Mouse (Mus musculus) urinary bladder, postnatal 4 days (tissue): ENCODE results near the gene Fgfr3.
A peak's percentile ranks its signal among the peaks of the same experiment; 100 is the strongest.

Source experiments
- DNase-seq, 2 experiments: peaks; one replicate each; pipeline ENCODE4 v3.0.0; 2021 to 2022; ENCODE audit warnings: low spot score in 2 of 2

Fgfr3 gene

DNA sequence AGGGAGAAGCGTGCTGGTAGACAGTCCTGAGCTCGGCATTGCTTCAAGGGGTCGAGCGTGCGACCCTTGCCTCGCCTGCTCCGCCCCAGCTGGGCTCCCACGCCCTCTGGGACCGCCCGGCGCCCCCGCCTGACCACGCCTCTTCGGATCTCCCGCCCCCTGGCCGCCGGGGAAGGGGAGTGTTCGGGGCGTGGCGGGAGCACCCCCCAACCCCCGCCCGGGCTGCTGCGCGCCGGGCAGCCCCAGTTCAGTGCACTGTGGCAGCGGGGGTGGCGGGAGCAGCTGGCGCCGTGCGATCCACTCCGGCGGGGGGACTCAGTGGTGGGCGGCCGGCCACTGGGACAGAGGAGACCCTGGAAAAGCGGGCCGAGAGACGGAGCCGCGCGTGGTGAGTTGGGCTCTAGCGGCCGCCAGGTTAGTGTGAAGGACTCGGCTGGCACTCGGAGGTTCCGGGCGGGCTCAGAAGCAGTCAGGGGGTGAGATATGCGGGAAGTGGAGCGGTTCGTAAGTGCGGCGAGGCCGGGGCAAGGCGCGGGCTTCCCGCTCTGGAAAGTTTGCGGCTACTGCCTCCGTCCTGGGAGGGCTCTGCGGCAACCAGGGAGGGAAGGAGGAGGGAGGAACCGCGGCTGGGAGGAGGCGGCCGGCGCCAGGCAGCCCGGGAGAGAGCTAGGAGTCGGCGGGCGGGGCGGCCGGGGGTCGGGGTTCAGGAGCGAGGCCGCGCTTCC lies at the start of gene Fgfr3:
Gene Fgfr3 (plus strand): TSS at position 134 of the 725 bp plus-strand sequence.
- DNase-seq = peak; percentile 69 to 71

DNA sequence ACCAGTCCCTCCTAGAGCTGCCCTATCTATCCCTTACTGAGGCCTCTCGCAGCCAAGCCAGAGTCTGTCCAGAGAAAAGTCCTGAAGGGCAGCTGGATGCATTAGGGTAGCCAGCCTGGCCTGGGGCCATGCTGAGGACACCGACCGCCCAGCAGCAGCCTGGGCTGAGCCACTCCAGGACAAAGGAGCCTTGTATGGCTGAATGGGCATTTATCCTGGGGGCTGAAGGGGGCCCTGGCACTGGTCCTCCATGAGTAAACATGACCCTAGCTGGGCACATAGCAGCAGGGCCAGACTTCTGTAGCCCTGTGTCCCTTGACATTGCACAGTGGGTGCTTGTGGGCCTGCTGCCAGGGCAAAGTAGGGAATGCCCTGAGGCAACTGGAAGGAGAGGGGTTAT lies 47.0 kb upstream of the Fgfr3 start:
- no peak for DNase-seq

DNA sequence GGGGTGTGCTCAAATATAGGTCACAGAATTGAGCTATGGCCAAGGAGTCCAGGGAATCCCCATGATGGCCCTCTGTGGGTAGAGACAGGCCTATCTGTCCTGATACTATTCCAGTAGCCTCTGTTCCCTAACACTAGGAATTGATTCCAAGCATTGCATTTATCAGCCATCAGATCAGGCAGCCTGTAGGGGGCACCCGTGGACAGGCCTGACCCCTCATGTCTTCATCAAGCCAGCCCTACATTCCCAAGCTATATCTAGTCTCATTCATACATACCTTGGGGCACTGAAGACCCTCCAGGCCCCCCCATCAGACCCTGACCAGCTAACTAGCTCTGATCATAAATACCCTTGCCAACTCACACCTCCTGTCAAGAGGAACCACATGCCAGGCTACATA lies 45.5 kb upstream of the Fgfr3 start:
- peak in 1 of 2 experiments; percentile 69 for DNase-seq

DNA sequence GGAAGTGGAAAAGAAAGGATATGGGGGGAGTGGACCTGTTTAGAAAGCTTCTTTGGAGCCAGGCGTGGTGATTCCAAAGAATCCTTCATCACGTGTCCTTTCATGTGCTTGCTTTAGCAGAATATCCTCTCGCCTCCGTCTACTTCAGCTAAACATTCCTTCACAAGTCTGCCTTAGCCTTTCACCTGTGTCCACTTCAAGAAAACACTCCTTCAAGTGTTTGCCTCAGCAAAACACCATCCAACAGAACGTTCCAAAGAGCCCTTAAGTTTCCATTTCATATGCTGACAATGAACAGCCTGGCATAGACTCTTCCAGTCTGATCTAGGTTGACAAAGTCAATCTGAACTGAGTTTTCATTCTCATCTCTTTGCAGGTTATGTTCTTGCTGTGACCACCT lies 43.2 kb upstream of the Fgfr3 start:
- no peak for DNase-seq

DNA sequence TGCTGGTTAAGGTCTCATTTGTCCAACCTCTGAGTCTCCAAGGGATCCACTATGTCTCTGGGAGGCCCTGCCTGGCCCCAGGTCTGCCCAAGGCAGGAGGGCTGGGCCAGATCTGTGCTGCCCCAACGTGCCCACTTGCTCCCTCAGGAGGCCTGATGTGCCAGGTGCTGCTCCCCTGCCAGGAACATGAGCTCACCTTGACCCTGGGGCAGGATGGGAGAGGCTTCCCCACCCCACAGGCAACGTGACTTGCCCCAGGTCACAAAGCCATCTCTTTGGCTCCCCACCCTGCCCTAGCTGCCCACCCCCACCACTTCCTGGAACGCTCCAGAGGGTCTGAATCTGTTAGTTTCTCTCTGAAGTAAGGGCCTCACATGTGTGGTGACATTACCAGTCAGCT lies 40.4 kb upstream of the Fgfr3 start:
- no peak for DNase-seq

DNA sequence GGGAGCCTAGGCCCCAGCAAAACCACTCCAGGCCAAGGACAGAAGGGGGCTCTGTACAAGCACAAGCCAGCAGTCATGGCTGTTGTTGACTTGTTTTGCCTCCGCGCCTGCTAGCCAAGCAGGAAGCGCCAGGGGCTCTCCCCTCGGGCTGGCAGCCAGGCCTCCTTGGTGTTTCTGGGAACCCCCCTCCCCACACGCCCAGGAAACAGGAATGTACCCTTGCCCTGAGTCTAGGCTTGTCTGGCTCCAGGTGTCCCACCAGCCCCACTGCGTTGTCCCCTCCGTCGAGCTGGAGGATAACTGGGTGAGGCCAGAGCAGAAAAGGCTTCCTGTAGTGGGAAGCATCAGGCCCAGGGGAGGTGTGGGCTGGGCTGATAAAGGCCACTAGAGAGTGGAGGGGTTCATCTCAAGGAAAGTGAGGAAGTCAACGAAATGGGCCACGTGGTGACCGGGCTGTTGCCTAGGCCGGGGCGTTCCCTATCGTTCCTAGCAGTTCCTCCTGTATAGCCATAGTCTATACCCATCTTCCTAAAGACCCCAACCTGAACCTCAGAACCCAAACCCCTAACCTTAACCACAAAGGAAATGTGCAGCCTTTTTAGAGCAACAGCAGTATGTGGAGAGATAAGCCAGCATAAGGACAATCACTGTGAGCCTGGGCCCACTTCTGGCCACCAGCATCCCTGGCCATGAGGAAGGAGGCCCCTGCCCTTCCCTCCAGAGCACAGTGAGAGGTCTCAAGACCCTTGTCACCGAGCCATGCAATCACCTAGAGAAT lies 39.7 kb upstream of the Fgfr3 start:
- DNase-seq = no peak

DNA sequence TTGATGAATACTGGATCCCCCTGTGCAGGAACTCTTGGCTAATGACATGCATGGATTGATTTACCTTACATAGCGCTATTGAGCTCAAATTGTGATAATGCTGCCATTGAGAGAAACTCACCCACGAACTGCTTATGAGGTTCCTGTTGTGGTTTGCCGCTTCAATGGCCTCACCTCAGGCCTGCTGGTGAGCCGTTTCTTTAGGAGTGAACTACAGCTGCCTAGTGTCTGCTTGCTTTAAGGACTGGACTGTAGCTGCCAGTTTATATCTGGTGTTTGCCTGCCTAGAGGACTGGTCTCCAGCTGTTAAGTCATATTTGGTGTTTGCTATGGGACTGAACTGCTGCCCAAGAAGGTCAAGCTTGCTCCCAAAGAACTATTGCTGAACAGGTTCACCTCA lies 38.5 kb upstream of the Fgfr3 start:
- DNase-seq = no peak

DNA sequence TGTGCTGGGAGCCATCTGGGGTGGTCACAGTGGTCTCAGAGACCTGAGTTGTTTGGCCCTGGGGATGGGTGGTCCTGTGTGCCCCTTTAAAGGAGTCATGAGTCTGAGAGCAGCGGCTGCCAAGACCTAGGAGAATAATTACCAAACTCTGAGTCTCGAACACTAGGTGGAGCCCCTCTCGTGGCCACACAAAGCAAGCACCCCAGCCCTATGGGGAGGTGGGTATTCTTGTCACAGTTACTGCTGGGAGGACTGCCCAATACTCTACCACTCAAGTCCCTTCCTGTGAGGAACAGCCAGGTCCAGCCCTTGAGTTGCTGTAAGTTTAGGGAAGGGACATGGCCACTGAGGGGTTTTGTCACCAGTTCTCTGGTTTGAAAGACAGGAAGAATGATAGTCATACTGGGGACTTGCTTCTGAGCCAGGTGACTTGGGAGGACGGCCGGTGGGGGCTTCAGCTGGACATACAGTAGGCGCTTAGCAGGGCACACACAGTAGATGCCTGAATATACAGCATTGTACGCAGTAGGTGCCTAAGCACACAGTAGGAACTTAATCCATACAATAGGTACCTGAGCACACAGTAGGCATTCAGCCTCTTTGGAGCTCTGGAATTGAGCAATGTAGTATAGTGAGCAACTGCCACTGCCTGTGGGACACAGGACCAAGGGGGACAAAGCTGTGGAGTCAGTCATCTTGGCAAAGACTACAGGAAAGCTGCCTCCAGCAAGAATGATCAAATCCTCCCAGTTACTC lies 37.4 kb upstream of the Fgfr3 start:
- DNase-seq = no peak

DNA sequence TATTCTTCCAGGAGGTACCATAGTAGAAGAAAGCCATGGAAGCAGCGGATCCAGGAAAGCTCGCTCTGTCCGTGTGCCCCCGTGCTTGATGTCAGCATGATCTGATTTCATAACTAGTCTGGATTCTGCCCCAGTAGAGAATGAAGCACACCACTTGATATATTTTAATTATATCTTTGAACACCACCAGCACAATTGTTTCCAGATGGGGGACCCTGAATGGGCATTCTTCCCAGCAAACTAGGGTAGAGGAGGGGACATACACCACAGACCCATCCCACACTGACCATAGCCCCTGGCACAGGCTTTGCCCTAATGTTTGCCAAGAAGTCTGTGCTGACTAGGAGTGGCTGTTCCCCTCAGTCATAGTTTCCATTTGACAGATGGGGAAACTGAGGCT lies 36.5 kb upstream of the Fgfr3 start:
- no peak for DNase-seq

DNA sequence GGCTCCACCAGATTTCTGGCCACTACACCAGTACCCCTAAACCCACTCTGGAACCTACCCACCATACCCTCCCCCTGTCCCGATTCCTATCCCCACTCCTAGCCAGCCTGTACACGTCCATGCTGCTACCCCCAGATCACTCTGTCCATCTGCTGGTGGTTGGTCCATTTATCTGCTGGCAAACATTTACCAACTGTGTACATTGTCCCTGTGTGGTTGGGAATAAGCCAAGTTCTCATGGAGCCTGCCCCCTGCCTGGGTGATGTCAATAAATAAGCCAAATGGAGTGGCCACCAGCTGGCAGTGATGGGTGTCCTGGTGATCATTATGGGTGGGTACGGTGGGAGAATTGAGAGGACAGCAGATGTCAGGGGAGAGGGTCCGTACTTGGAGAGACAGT lies 34.3 kb upstream of the Fgfr3 start:
- no peak for DNase-seq

DNA sequence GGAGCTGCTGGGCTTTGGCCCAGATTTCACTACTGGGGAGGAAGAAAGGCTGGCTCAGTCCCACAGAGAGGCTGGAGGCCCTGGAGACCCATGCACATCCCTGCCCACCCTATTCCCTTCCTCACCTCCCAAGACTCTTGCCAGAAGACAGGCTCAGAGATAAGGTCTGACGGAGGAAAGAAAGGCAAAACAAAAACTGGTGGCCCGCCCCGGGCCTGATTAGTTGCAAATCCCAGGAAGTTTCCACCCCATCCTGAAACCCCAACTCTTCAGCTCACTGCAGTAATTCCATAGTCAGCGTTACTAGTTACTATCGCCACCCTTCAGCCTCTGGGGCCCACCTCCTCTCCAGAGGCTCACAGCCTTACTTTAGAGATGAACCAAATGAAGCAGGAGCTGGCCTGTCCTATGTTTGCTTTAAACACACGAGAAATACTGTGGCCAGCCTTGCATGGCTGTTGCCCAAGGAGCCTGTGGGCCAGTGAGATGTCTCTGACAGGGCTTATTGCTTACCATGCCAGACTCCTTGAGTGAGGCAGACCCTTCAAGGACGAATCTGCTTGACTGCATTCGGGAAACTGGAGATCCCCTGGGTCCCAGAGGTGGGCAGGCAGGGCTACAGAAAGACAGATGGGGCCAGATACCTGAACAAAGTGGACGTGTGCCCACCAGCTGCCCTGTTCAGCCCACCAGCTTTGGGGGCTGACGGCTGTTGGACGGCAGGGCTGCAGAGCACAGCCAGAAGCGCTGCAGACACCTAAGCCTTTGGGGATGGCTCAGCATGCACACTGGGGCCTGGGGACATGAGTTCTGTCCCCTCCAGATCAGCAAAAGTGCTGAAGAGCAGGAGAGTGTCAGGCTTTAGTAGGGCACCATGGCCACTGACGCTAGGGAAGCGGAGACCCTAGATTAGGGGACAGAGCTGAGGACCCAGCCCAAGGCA lies 32.9 kb upstream of the Fgfr3 start:
- no peak for DNase-seq

DNA sequence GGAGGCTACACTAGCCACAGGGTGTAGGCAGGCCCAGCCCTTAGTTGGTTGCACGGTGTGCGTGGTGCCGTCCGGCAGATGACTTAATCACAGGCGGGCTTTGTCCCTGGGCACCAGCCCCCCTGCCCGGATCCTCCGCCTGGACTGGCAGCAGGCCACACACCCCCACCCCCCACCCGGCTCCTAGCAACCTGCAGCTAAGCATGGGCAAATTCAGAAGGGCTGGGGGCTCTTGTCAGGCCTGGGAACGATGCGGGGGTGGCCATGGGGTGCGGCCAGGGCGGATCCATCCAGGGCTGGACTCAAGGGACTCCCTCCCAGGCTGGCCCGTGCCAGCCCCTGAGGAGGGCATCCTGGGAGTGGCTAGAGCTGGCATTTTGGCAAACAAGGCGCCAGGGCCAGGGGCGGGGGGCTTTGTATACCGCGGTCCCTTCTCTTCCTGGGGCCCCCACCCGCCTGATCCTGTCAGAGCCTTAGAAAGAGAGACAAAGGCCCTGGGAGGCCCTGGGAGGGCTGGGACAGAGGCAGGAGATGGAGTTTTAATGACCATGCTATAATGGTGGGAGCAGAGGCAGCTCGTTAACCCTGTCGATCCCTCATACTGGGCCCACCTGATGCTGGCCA lies 32.1 kb upstream of the Fgfr3 start:
- no peak for DNase-seq

DNA sequence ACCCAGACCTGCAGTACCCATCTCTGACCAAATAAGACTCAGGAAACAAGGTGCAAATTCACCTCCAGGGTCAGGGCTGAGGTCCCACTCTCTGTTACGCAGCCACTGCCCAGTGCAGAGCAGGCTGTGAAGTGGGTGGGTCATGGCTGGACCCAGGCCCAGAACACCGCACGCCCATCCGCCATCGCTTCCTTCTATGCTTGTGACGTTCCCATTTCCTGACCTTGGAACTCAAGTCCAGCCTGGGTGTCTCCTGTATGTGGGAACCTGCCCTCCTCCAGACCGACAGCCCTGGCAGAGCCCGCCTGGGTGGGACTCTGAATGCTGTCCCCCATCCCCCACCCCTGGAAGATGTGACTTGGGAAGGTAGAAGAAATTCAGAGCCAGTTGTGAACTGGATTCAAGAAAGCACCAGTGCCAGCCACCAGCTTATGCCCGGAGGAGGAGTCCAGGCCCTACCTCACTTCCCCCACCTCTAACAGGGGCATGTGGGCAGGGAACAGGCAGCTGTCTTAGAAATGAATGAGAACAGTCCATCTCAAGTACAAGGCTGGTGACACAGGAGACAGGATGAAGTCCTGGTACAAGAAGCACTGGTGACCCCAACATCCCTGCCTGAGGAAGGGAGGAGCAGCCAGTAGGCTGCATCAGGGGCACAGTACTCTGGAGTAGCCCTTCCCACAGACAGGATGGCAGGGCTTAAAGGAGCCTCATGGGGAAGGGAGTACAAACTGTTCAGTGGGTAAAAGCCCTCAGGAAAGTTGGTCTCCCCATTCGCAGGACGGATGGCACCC lies 31.4 kb upstream of the Fgfr3 start:
- no peak for DNase-seq

DNA sequence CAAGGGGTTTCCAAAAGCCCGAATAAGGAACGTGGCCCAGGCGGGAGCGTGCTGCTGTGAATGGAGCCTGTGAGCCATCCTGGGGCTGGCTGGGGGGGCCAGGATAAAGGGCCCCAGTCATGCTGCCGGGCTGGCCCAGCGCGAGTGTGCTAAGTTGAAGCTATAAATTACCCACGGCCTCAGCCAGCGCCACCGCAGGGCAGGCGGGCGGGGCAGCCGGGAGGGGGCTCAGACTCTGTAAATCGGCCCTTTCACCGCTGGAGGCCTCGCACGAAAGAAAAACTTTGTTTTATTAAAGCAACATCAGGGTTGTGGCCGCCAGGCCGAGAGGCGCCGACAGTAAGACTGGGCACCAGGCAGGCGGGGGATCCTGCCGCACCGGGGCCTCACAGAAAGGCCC lies 29.1 kb upstream of the Fgfr3 start:
- DNase-seq = peak; percentile 65 to 74

DNA sequence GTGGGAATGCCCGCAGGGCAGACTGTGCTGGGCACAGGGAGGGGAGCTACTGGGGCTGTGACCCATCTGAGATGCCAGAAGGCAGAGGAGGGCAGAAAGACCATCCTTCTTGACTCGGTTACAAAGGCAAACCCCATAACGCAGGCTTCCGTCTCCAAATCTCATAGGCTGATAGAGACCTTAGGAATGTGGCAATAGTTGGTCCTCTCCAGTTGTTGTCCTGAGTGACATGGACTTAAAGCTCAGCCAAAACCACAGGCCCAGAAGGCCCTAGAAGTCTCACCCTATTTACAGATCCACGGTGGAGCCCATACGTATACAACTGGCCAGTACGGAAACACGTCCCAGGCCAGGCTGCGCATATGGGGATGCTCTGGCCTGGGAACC lies 27.0 kb upstream of the Fgfr3 start:
- DNase-seq = no peak

DNA sequence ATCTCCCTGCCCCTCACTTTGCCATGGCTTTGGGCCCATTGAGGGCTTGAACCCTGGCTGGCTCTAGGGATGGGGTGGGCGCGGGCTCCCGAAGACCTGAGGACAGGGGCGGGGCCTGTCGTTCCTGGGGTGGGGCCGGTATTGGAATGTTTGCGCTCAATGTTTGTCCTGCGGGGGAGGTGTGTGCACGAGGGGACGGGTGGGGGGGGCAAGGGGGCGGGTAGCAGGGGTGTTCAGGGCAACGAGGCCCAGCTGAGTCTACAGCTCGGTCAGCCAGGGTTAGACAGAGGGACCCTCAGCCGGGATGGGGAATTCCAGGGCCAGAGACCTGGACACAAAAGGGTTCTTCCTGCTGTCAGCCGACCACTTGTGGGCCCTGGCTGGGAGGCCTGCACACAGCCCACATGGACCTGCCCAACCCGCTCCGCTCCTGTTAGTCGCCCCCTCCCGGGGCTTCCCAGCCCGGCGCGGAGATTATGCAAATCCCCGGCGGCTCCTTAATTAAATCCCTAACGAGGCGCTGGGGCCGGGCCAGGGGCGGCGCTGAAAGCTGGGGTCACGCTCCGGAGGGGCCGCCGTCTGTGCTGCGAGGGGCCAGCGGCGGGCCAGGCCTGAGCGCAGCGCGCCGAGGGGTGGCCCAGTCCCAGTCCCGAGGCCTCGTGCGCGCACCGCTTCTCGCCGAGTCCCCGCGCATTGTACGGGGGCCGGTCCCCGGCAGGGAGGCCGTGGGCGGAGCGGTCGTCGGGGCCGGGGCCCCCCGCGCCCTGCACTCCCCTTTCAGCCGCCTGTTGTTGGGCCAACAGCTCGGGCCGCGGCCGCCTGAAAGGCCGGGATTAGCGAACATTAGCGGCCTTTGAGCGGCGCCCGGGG lies 26.4 kb upstream of the Fgfr3 start:
- DNase-seq = peak; percentile 60 to 64

DNA sequence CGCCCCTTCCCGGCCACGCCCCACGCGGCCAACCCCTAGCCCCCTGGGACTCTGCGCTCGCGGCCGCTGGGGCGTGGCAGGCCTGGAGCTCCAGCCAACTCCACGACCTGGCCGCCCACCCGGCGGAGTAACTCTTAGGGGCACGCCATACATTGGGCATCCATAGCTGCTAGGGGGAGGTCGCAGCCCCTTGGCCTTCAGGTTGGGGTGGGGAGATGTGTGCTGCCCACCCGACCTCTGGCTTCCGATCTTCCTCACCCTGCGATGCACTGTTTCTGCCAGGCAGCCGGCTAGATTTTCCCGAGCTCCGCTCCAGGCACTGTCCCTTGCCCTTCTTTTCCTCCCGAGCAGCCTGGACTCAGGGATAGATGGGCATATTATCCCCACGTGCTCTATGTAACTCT lies 25.8 kb upstream of the Fgfr3 start:
- no peak for DNase-seq

DNA sequence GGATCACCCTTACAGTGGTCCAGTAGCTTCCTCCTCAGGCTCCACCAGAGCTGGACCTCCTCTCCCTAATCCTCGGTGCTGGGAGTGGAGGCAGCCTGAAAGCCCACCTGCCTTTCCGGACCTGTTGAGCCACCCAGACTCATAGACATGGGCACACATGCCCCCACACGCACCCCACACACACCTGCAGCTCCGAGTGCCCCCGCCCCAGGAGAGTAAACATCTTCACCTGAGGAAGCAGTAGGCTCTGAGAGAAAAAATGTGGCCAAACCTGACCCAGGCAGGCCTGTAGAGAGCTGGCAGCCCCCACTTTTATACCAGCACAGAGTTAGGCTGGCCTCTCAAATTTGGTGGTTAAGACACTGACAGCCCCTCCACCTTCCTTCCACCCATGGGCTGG lies 25.0 kb upstream of the Fgfr3 start:
- DNase-seq = peak in 1 of 2 experiments; percentile 58

DNA sequence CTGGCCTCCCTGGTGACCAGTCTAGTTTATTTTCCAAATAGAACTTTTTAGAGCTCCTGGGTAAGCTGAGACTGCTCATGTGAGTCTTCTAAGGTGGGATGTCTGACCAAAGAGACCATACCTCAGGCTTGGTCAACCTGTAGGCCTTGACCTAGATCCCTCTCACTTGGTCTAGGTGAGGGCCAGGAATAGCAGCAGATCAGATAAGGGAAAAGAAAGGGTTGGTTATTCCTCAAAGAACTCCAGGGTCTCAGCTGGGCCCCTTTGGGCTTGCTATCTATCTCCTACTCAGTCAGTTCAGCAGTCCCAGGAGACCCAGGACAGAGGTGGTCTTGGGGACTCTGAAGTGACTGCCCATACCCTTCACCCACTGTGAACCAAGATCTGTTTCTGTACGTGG lies 23.9 kb upstream of the Fgfr3 start:
- DNase-seq = no peak
